Mouse (Mus musculus) cortical plate, adult 2 months (tissue): ENCODE measurements around the gene Emc9. TPM values are rescaled to one million over a fixed set of nuclear protein-coding genes. Genes with fewer than 3 reads are reported as not detected.

Experiments
- H3K27ac ChIP-seq: fragments of 200-500 bp; 2 replicates; pipeline ENCODE4 v1.5.1; 2012; ENCODE audit warnings: low read length, control low read depth, inconsistent platforms; ENCODE audit not compliant: insufficient read depth
- H3K4me1 ChIP-seq: fragments of 200-500 bp; 2 replicates; pipeline ENCODE4 v1.6.1; 2011; ENCODE audit warnings: low read length; ENCODE audit not compliant: control insufficient read depth, insufficient read depth
- H3K4me3 ChIP-seq: fragments of 200-500 bp; 2 replicates; pipeline ENCODE4 v1.5.1; 2011; ENCODE audit warnings: mild to moderate bottlenecking, low read length, control low read depth; ENCODE audit not compliant: insufficient read depth
- CTCF ChIP-seq: fragments of 200-500 bp; IDR thresholded peaks from 2 replicates; pipeline ENCODE4 v1.5.1; 2011; ENCODE audit warnings: mild to moderate bottlenecking, control low read depth, low read length; ENCODE audit not compliant: insufficient read depth; ENCODE audit errors: extremely low read depth
- POLR2A ChIP-seq: fragments of 200-500 bp; IDR thresholded peaks from 2 replicates; pipeline ENCODE4 v1.6.1; 2011; ENCODE audit warnings: mild to moderate bottlenecking, low read length, control low read depth; ENCODE audit not compliant: insufficient read depth; ENCODE audit errors: extremely low read depth
- polyA plus RNA-seq: library from polyadenylated mRNA; depleted of rRNA; stranded (reverse); fragments of >200 nt; gene quantifications from 2 replicates; pipeline ENCODE4 v1.2.3, GENCODE M21; 2012

Emc9 gene
- polyA plus RNA-seq, 1 experiment = 51.9 TPM

- H3K4me3 ChIP-seq = no peak overlapping the region
- H3K27ac ChIP-seq = no peak overlapping the region
- no peak for TF ChIP-seq CTCF
- no peak for TF ChIP-seq POLR2A
- H3K4me1 ChIP-seq = no peaks in the 10 kb centered on the region
Measured at GRCm38 (mm10) chr14:55608339-55608738, 23.2 kb upstream of the Emc9 start.

GRCm38 (mm10) chr14:55605743-55606459 lies 20.8 kb upstream of the Emc9 start:
- Histone ChIP-seq H3K27ac (no peak overlapping the region), H3K4me3 (no peak overlapping the region), H3K4me1 (no peaks in the 10 kb centered on the region)
- no peak for TF ChIP-seq CTCF
- no peak for TF ChIP-seq POLR2A

GRCm38 (mm10) chr14:55604823-55605222 lies 19.7 kb upstream of the Emc9 start:
- TF ChIP-seq CTCF (no peak), POLR2A (no peak)
- no peaks in the 10 kb centered on the region for H3K4me1 ChIP-seq
- H3K4me3 ChIP-seq = no peak overlapping the region
- no peak overlapping the region for H3K27ac ChIP-seq

GRCm38 (mm10) chr14:55603633-55604576 lies 18.8 kb upstream of the Emc9 start:
- Histone ChIP-seq H3K4me1 (no peaks in the 10 kb centered on the region), H3K4me3 (0 out of 2 replicates have a peak overlapping the region, but pooled peaks have one; percentile 1), H3K27ac (no peak overlapping the region)
- TF ChIP-seq CTCF (peak; percentile 84), POLR2A (peak; percentile 31; the same call in 1 of the 2 replicates)

- Histone ChIP-seq H3K27ac (no peak within 1 kb of the TSS), H3K4me3 (0 out of 2 replicates have a peak within 1 kb of the TSS, but pooled peaks have one; percentile 1), H3K4me1 (no peaks in the 10 kb centered on the region)
- TF ChIP-seq CTCF (no peak), POLR2A (no peak)
Measured at GRCm38 (mm10) chr14:55603271-55603632, 18.1 kb upstream of the Emc9 start, which contains the start of gene Irf9. Gene Irf9, plus strand, starts transcription at chr14:55603571.

GRCm38 (mm10) chr14:55598521-55599390 lies 13.7 kb upstream of the Emc9 start:
- no peak for TF ChIP-seq POLR2A
- no peak for TF ChIP-seq CTCF
- Histone ChIP-seq H3K4me1 (no peaks in the 10 kb centered on the region), H3K27ac (no peak overlapping the region), H3K4me3 (no peak overlapping the region)

- no peaks in the 10 kb centered on the region; the same call in 1 of the 2 replicates for H3K4me1 ChIP-seq
- no peak overlapping the region for H3K4me3 ChIP-seq
- no peak for TF ChIP-seq POLR2A
- no peak for TF ChIP-seq CTCF
- no peak overlapping the region for H3K27ac ChIP-seq
Measured at GRCm38 (mm10) chr14:55596036-55596690, 11.1 kb upstream of the Emc9 start.

- no peak overlapping the region for H3K27ac ChIP-seq
Measured at GRCm38 (mm10) chr14:55592226-55592625, 7.1 kb upstream of the Emc9 start.

GRCm38 (mm10) chr14:55591331-55591891 lies 6.3 kb upstream of the Emc9 start, which contains the start of gene Rnf31:
Gene Rnf31, plus strand, starts transcription at chr14:55591708.
- Histone ChIP-seq H3K27ac (peak within 1 kb of the TSS; percentile 79), H3K4me1 (no peaks in the 10 kb centered on the region; the same call in 1 of the 2 replicates), H3K4me3 (peak within 1 kb of the TSS; percentile 72)
- TF ChIP-seq CTCF (no peak), POLR2A (peak; percentile 75)

More at GRCm38 (mm10) chr14:55592226-55592625, 7.1 kb upstream of the Emc9 start:
- no peak for TF ChIP-seq CTCF
- TF ChIP-seq POLR2A = no peak
- H3K4me3 ChIP-seq = peak overlapping the region; percentile 72
- no peaks in the 10 kb centered on the region; the same call in 1 of the 2 replicates for H3K4me1 ChIP-seq
